Mouse (Mus musculus): ENCODE measurements around the gene Pgm2l1.

The Pgm2l1 gene

GRCm38 (mm10) chr7:100227158-100227875 lies at the start of gene Pgm2l1:
Gene Pgm2l1, plus strand, starts transcription at chr7:100227394.
- DNase-seq = peak; percentile 96

GRCm38 (mm10) chr7:100178016-100178890 lies 48.9 kb upstream of the Pgm2l1 start:
- DNase-seq = no peak

- DNase-seq = no peak
These were observed 48.3 kb upstream of the Pgm2l1 start for GRCm38 (mm10) chr7:100178891-100179233.

- DNase-seq = no peak
These were observed 47.8 kb upstream of the Pgm2l1 start for GRCm38 (mm10) chr7:100179394-100179793.

GRCm38 (mm10) chr7:100179836-100180407 lies 47.3 kb upstream of the Pgm2l1 start:
- no peak for DNase-seq

- no peak for DNase-seq
These were observed 46.0 kb upstream of the Pgm2l1 start for GRCm38 (mm10) chr7:100181176-100181575.

- DNase-seq = no peak
These were observed 45.6 kb upstream of the Pgm2l1 start for GRCm38 (mm10) chr7:100181614-100182013.

- no peak for DNase-seq
These were observed 44.8 kb upstream of the Pgm2l1 start for GRCm38 (mm10) chr7:100182388-100182787.

GRCm38 (mm10) chr7:100187601-100188000 lies 39.6 kb upstream of the Pgm2l1 start:
- peak; percentile 26 for DNase-seq

GRCm38 (mm10) chr7:100190167-100190566 lies 37.0 kb upstream of the Pgm2l1 start:
- DNase-seq = no peak

- DNase-seq = peak; percentile 55
These were observed 36.4 kb upstream of the Pgm2l1 start for GRCm38 (mm10) chr7:100190778-100191177.

GRCm38 (mm10) chr7:100201191-100201590 lies 26.0 kb upstream of the Pgm2l1 start:
- no peak for DNase-seq

GRCm38 (mm10) chr7:100203616-100204015 lies 23.6 kb upstream of the Pgm2l1 start:
- no peak for DNase-seq

GRCm38 (mm10) chr7:100204871-100205270 lies 22.3 kb upstream of the Pgm2l1 start:
- DNase-seq = no peak

GRCm38 (mm10) chr7:100206144-100206543 lies 21.1 kb upstream of the Pgm2l1 start:
- no peak for DNase-seq

GRCm38 (mm10) chr7:100207886-100208285 lies 19.3 kb upstream of the Pgm2l1 start:
- no peak for DNase-seq

GRCm38 (mm10) chr7:100214310-100214709 lies 12.9 kb upstream of the Pgm2l1 start:
- no peak for DNase-seq

GRCm38 (mm10) chr7:100215116-100215732 lies 12.0 kb upstream of the Pgm2l1 start:
- DNase-seq = peak; percentile 61

GRCm38 (mm10) chr7:100215976-100216375 lies 11.2 kb upstream of the Pgm2l1 start:
- no peak for DNase-seq

- no peak for DNase-seq
These were observed 10.3 kb upstream of the Pgm2l1 start for GRCm38 (mm10) chr7:100216601-100217565.

- DNase-seq = no peak
These were observed 817 bp downstream of the Pgm2l1 start for GRCm38 (mm10) chr7:100227896-100228525.

GRCm38 (mm10) chr7:100228957-100229356 lies 1.8 kb downstream of the Pgm2l1 start:
- no peak for DNase-seq

All from cerebellum, adult 11 months (tissue).